Mouse (Mus musculus) induced T-regulatory cell, adult 2 months (primary cell): ENCODE results near the gene Dchs2.
"Not testable (repeated sequence)": the region's sequence is repeated elsewhere in the genome, so short reads cannot be mapped to it uniquely, and the experiment has no call there.

Experiments used
- DNase-seq: peaks from one replicate; pipeline ENCODE4 v3.0.0-alpha.2; 2012; ENCODE audit warnings: low read depth

The Dchs2 gene

DNA sequence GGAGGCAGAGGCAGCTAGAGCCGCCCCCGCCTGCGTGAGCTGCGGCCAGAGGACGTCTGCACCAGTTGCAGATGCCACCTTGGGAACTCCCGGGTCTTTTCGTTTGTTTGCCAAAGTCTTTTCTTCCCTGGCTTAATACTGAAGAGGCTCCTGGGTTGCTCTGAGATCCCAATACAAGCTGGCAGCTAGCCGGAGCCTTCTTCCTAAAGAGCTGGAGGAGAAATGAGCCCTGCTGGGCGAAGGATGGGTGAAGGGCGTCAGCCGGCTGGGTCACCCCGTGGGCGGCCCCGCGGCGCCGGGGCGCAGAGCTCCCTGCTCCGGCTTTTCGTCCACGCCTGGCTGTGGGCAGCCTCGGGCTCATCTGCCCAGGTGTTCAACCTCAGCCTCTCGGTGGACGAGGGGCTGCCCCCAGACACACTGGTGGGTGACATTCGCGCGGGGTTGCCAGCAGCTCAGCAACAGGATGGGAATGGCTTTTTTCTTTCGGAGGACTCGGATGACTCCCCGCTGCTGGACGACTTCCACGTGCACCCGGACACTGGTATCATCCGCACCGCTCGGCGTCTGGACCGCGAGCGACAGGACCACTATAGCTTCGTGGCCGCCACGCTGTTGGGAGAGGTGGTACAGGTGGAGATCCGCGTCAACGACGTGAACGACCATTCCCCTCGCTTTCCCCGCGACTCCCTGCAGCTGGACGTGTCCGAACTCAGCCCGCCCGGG lies at the start of gene Dchs2:
Dchs2 (plus strand) TSS at position 223 of the 723 bp plus-strand sequence.
- no peak for DNase-seq

- peak; percentile 75 for DNase-seq
Measured at GRCm38 (mm10) chr3:83080567-83081055, 47.1 kb upstream of the Dchs2 start.

- DNase-seq = no peak
Measured at GRCm38 (mm10) chr3:83097586-83097985, 30.2 kb upstream of the Dchs2 start.

DNA sequence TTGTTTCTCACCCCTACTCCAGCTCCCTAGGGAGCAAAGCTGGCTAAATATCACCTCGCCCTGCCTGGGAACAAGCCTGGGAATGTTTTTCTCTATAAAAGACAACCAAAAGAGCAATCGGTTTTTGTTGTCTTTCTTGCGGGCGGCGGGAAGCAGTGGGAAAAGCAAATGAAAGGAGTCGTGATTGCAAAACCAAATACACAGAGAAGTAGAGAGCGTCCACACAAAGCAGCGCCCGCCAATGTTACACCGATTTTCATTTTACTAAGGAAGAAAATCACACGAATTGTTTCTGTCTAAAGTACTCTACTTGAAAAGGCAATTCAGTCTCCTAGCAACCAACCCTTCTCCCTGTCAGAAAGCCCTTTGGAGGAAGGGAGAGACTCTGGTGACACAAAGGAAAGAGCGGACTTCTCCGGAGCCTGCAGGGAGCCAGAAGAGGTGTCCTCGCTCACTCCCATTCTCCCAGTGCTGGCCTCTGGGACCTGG lies 29.2 kb upstream of the Dchs2 start:
- no peak for DNase-seq

- no peak for DNase-seq
Measured at GRCm38 (mm10) chr3:83099139-83099538, 28.6 kb upstream of the Dchs2 start.

DNA sequence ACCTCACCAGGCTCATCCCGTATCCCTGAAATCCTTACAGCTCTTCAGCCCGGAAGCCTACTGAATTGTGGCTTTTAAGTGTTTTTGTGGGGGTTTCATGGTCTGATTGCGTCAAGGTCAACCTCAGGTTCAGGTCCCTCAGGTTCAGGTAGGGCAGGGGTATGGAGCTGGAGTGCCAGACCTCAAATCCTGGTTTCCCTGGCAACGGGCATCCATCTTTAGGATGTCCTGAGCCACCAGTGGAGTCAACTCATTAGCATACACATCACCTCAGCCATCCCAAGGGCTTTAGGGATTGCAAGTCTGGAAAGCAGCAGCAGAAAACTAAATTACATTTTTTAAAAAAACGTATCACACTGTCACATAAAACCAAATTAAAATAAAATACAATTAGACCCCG lies 28.1 kb upstream of the Dchs2 start:
- DNase-seq = no peak

- DNase-seq = no peak
Measured at GRCm38 (mm10) chr3:83102286-83102685, 25.5 kb upstream of the Dchs2 start.

GRCm38 (mm10) chr3:83110163-83110562 lies 17.6 kb upstream of the Dchs2 start:
- DNase-seq = peak; percentile 18

GRCm38 (mm10) chr3:83111485-83112261 lies 16.1 kb upstream of the Dchs2 start:
- no peak for DNase-seq

- no peak for DNase-seq
Measured at GRCm38 (mm10) chr3:83112869-83113268, 14.9 kb upstream of the Dchs2 start.

DNA sequence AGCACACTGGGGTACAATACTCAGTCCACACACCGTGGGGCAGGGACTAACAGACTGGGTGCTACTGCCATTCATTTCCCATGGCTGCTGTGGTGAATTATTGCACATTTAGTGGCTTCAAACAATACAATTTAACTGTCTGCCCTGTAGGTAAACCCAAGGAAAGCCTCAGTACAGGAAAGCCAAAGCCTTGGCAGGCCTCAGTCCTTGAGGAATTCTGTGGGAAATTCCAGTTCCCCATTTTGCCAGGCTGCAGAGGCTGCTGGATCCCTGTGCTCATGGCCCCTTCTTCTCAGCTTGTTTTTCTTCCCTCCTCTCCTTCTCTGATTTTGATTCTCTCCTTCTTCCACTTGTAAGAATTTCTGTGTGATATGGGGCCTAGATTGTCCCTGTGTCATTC lies 12.8 kb upstream of the Dchs2 start:
- DNase-seq = no peak

DNA sequence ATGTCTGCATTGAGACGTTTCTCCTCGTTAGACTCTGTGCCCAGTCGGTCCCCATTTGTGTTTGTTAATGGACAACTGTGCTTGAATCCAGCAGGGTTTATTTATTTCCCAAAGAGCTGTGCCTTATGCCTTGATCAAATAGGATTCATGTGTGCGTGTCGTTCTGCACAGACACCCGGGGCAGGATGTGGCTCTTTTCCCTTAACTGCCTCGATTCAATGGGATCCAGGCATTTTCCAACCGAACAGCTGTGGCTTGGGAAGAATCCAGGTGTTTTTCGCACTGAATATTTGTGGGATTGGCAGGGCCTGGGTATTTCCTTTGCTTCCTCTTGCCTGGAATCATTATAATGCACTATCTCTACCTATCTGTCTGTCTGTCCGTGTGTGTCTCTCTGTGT lies 10.2 kb upstream of the Dchs2 start:
- DNase-seq = no peak

GRCm38 (mm10) chr3:83123945-83124344 lies 3.8 kb upstream of the Dchs2 start:
- not testable (repeated sequence) for DNase-seq

GRCm38 (mm10) chr3:83127088-83127725 lies 541 bp upstream of the Dchs2 start:
- no peak for DNase-seq

GRCm38 (mm10) chr3:83128449-83128922 lies 738 bp downstream of the Dchs2 start:
- no peak for DNase-seq

DNA sequence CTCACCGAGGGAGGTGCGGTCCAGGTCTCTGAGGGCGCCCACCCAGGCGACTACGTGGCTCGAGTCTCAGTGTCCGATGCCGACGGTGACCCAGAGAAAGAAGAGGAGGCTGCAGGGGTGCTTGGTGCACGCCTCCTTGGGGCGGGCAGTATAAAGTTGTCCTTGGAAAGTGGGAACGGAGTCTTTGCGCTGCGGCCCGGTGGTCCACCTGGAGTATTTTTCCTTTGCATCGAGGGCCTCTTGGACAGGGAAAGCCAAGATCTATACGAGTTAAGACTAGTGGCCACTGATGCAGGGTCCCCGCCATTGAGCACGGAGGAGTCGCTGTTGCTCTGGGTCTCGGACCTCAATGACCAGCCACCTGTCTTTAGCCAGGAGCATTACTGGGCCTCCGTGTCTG lies 1.4 kb downstream of the Dchs2 start:
- DNase-seq = no peak

DNA sequence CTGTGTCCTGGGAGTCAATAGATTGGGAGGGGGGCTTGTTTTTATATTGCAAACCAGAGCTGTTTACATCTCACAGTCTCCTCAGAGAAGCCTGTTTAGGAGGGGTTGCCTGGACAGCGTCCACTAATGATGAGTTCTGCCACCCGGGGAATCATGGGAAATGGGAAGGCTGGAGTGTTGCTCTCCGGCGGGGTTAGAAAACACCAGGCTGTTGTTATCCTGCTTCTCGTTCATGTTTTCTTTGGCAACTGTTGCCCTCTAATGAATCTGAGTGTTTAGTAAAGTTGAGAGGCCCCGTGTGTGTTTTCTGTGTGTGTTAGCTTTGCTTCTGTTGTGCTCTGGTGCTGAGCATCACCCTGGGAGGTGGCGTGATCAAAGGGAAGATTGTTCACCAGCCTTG lies 8.7 kb downstream of the Dchs2 start:
- DNase-seq = no peak

DNA sequence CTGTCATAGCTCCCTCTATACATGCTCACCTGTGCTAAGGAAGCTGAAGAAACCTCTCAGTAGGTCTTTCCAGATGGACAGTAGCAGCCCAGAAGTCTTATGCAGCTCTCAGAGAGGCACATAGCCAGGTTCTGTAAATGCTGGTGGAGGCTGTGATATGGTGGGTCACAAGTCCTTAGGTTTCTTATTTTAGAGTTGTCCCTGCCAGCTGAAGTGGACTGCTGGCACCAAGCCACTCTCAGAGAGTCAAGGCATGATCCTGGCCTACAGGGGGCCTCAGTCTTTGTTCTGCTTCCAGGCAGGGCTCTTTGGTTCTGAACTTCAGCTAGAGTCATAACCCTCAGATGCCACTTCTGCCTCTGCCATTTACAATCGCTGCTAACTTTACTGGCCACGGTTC lies 11.1 kb downstream of the Dchs2 start:
- no peak for DNase-seq

- DNase-seq = no peak
Measured at GRCm38 (mm10) chr3:83145610-83146009, 17.9 kb downstream of the Dchs2 start.

- no peak for DNase-seq
Measured at GRCm38 (mm10) chr3:83147273-83148054, 19.7 kb downstream of the Dchs2 start.

GRCm38 (mm10) chr3:83148055-83148447 lies 20.3 kb downstream of the Dchs2 start:
- DNase-seq = no peak

DNA sequence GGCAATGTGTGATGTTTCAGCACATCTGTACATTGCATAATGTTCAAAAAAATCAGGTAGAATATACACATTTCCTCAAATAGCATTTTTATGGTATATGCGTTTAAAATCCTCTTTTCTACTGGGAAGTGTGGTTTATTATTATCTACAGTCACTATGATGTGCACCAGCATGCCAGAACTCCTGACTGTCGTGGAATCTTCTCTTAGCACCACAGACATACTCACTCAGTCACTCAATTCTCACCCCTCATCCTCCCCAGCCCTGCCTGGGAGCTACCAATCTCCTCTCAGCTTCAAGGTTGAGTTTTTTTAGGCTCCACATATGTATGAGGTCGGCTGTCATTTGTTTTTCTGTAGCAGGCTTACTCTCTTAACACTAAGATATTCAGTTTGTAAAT lies 20.8 kb downstream of the Dchs2 start:
- DNase-seq = no peak
